Mouse (Mus musculus) hindbrain, postnatal 0 days (tissue): ENCODE results near the gene Jak1. TPM values are rescaled to one million over a fixed set of nuclear protein-coding genes. Genes with fewer than 3 reads are reported as not detected.

Experiments used
- ATAC-seq: fragments of 200-750 bp; cut with Nextera tagmentation; 2 replicates; pipeline ENCODE4 v1.8.0; 2017; ENCODE audit warnings: mild to moderate bottlenecking, moderate TSS enrichment, moderate library complexity
- DNase-seq: peaks from one replicate; pipeline ENCODE4 v3.0.0-alpha.2; 2015; ENCODE audit warnings: low spot score
- H3K27ac ChIP-seq: fragments of 300-500 bp; sonication (generic); 2 replicates; pipeline ENCODE4 v1.5.1; 2014; ENCODE audit warnings: mild to moderate bottlenecking
- H3K27me3 ChIP-seq: fragments of 300-500 bp; sonication (generic); 2 replicates; pipeline ENCODE4 v1.6.1; 2014; ENCODE audit warnings: low read length, mixed read lengths; ENCODE audit not compliant: insufficient read depth
- H3K36me3 ChIP-seq: fragments of 300-500 bp; sonication (generic); 2 replicates; pipeline ENCODE4 v1.6.1; 2014; ENCODE audit warnings: low read length, mixed read lengths; ENCODE audit not compliant: insufficient read depth
- H3K4me1 ChIP-seq: fragments of 300-500 bp; sonication (generic); 2 replicates; pipeline ENCODE4 v1.6.1; 2014; ENCODE audit warnings: antibody characterized with exemption, low read length, mixed read lengths; ENCODE audit not compliant: insufficient read depth
- H3K4me2 ChIP-seq: fragments of 300-500 bp; sonication (generic); 2 replicates; pipeline ENCODE4 v1.6.1; 2014; ENCODE audit warnings: low read depth, mild to moderate bottlenecking, low read length, moderate library complexity, mixed read lengths
- H3K4me3 ChIP-seq: fragments of 300-500 bp; sonication (generic); 2 replicates; pipeline ENCODE4 v1.5.1; 2014; ENCODE audit warnings: low read length
- H3K9ac ChIP-seq: fragments of 300-500 bp; sonication (generic); replicated peaks from 2 replicates; pipeline ENCODE4 v1.6.1; 2014; ENCODE audit warnings: mild to moderate bottlenecking, low read length, moderate library complexity, mixed read lengths
- H3K9me3 ChIP-seq: fragments of 300-500 bp; sonication (generic); 2 replicates; pipeline ENCODE4 v1.6.1; 2016; ENCODE audit warnings: low read length, mixed read lengths
- CTCF ChIP-seq: IDR thresholded peaks from 2 replicates; pipeline ENCODE4 v1.5.1; 2016; ENCODE audit warnings: antibody characterized with exemption, control low read depth, low read depth
- WGBS: fragments of 180-500 bp; shearing (Covaris S2); extraction: QIAGEN DNeasy Blood & Tissue Kit; methylation state at CpG from one replicate; pipeline ENCODE4 v1.1.7; 2014; 5-methylcytosine and 5-hydroxymethylcytosine counted together
- polyA plus RNA-seq: library from polyadenylated mRNA; unstranded; fragments of >200 nt; fragmentation: Nextera tagmentation; extraction: Ambion mirVana; gene quantifications from 2 replicates; pipeline ENCODE4 v1.2.1, GENCODE M21; 2015
- total RNA-seq: library from RNA; depleted of rRNA; stranded (reverse); fragments of >200 nt; gene quantifications from 2 replicates; pipeline ENCODE4 v1.2.3, GENCODE M21; 2014

Jak1 gene
- total and polyA plus RNA-seq, 2 experiments from 2014 or later = 63.1 to 106 TPM

- no peaks in the 10 kb centered on the region for H3K27me3 ChIP-seq
- ATAC-seq = peak; percentile 41; the same call in 1 of the 2 replicates
- peak; percentile 13 for DNase-seq
- H3K36me3 ChIP-seq = no peaks in the 10 kb centered on the region
- H3K4me3 ChIP-seq = peak overlapping the region; percentile 95
- H3K4me1 ChIP-seq = no peaks in the 10 kb centered on the region; the same call in 1 of the 2 replicates
- H3K9me3 ChIP-seq = no peaks in the 10 kb centered on the region
- no peak for TF ChIP-seq CTCF
- peak overlapping the region; percentile 88 for H3K27ac ChIP-seq
- H3K9ac ChIP-seq = peak overlapping the region; percentile 86
- WGBS = 7% methylated on average over 26 of the region's 26 CpGs
- peak overlapping the region; percentile 81 for H3K4me2 ChIP-seq
Observed at GRCm38 (mm10) chr4:101263968-101264740, 928 bp downstream of the Jak1 start.

- H3K9ac ChIP-seq = no peak overlapping the region
- DNase-seq (no peak), ATAC-seq (no peak)
- H3K4me3 ChIP-seq = no peak overlapping the region
- no peaks in the 10 kb centered on the region for H3K27me3 ChIP-seq
- no peak for TF ChIP-seq CTCF
- no peak overlapping the region for H3K4me2 ChIP-seq
- H3K4me1 ChIP-seq = no peaks in the 10 kb centered on the region; the same call in 1 of the 2 replicates
- H3K27ac ChIP-seq = no peak overlapping the region
- WGBS = 71% methylated on average over 5 of the region's 5 CpGs
- no peaks in the 10 kb centered on the region for H3K9me3 ChIP-seq
- H3K36me3 ChIP-seq = no peaks in the 10 kb centered on the region
Observed at GRCm38 (mm10) chr4:101261596-101261995, 3.5 kb downstream of the Jak1 start.

- H3K4me1 ChIP-seq = no peaks in the 10 kb centered on the region; the same call in 1 of the 2 replicates
- no peak for ATAC-seq
- WGBS = 83% methylated on average over 8 of the region's 8 CpGs
- DNase-seq = no peak
- no peaks in the 10 kb centered on the region for H3K27me3 ChIP-seq
- H3K9ac ChIP-seq = no peak overlapping the region
- no peak overlapping the region for H3K4me2 ChIP-seq
- no peak overlapping the region for H3K4me3 ChIP-seq
- H3K9me3 ChIP-seq = no peaks in the 10 kb centered on the region
- no peak for TF ChIP-seq CTCF
- H3K27ac ChIP-seq = no peak overlapping the region
- H3K36me3 ChIP-seq = no peaks in the 10 kb centered on the region
Observed at GRCm38 (mm10) chr4:101260744-101261291, 4.3 kb downstream of the Jak1 start.

GRCm38 (mm10) chr4:101256526-101257210 is 8.4 kb downstream of the Jak1 start:
- TF ChIP-seq CTCF = no peak
- 75% methylated on average over 3 of the region's 3 CpGs for WGBS

GRCm38 (mm10) chr4:101254606-101255349 is 10.3 kb downstream of the Jak1 start:
- Histone ChIP-seq H3K4me1 (no peaks in the 10 kb centered on the region), H3K36me3 (no peaks in the 10 kb centered on the region), H3K9me3 (no peaks in the 10 kb centered on the region), H3K4me3 (no peak overlapping the region), H3K4me2 (no peak overlapping the region), H3K27me3 (no peaks in the 10 kb centered on the region), H3K9ac (no peak overlapping the region), H3K27ac (no peak overlapping the region)
- ATAC-seq = no peak
- no peak for TF ChIP-seq CTCF
- WGBS = 77% methylated on average over 8 of the region's 8 CpGs
- no peak for DNase-seq

More at GRCm38 (mm10) chr4:101256526-101257210, 8.4 kb downstream of the Jak1 start:
- ATAC-seq (no peak), DNase-seq (no peak)
- no peaks in the 10 kb centered on the region for H3K4me1 ChIP-seq
- no peak overlapping the region for H3K4me2 ChIP-seq
- H3K27ac ChIP-seq = no peak overlapping the region
- no peak overlapping the region for H3K4me3 ChIP-seq
- no peak overlapping the region for H3K9ac ChIP-seq
- no peaks in the 10 kb centered on the region for H3K9me3 ChIP-seq
- H3K27me3 ChIP-seq = no peaks in the 10 kb centered on the region
- H3K36me3 ChIP-seq = no peaks in the 10 kb centered on the region

- Histone ChIP-seq H3K9me3 (no peaks in the 10 kb centered on the region), H3K4me1 (no peaks in the 10 kb centered on the region), H3K27me3 (no peaks in the 10 kb centered on the region), H3K36me3 (no peaks in the 10 kb centered on the region), H3K4me2 (no peak overlapping the region), H3K27ac (no peak overlapping the region), H3K9ac (no peak overlapping the region), H3K4me3 (no peak overlapping the region)
- ATAC-seq (no peak), DNase-seq (no peak)
- no peak for TF ChIP-seq CTCF
- WGBS = 89% methylated on average over 7 of the region's 7 CpGs
Observed at GRCm38 (mm10) chr4:101254015-101254414, 11.1 kb downstream of the Jak1 start.
